Mouse (Mus musculus) CD4-positive, CD25-positive, alpha-beta regulatory T cell, adult 4 months (primary cell): ENCODE data around the gene Ankrd17. TPM values are rescaled to one million over a fixed set of nuclear protein-coding genes. Genes with fewer than 3 reads are reported as not detected.
"Not testable (repeated sequence)": the region's sequence is repeated elsewhere in the genome, so short reads cannot be mapped to it uniquely, and the experiment has no call there.

Experiments
- ATAC-seq: one replicate; pipeline ENCODE4 v1.8.0; 2017
- polyA plus RNA-seq, 2 experiments: library from polyadenylated mRNA; unstranded; fragments of 100-300 nt; shearing (Covaris generic); gene quantifications; one replicate each; pipeline ENCODE4 v1.2.1; 2017

The Ankrd17 gene
- polyA plus RNA-seq, 2 experiments from 2014 or later, result 44.6 to 53.6 TPM

DNA sequence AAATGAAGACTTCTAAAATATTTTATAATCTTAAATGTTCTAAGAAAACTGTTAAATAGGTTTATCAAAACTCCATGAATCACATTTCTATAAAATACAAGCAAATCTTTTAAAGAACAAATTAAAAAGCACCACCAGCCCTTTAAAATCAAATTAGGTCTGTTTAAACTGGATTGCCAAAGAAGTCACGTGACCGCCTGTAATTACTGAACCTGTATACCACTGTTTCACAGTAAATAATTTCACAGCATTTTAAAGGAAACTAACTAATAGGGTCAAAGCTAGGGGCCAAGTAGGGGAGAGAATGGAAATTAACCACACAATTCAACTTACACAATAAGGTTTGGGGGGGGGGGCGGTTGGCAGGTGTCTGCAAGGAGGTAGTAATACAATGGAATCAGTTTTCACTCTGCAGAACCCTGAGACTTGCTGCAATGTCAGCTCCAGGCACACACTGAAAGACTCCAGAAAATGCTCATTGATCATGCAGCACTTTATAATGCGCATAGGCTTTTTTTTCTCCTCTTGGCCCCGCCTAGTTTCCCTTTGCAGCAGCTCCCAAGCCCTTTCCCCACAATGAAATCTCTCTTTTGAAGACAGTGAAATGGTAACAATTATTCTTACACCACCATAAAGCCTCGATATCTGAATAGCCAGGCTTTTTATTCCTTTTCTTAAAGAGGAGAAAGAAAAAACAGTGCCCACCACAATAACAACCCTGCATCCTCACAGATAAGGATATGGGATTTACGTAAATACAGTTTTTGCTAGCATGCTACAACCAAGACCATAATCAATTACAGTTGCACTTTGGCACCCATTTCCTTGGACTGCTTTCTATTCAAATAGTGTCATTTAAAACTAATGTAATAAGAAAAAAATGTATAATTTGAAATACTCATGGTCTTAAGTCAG, 27.9 kb downstream of the Ankrd17 start:
- ATAC-seq, result no peak

GRCm38 (mm10) chr5:90332478-90332877, 33.9 kb downstream of the Ankrd17 start:
- no peak for ATAC-seq

DNA sequence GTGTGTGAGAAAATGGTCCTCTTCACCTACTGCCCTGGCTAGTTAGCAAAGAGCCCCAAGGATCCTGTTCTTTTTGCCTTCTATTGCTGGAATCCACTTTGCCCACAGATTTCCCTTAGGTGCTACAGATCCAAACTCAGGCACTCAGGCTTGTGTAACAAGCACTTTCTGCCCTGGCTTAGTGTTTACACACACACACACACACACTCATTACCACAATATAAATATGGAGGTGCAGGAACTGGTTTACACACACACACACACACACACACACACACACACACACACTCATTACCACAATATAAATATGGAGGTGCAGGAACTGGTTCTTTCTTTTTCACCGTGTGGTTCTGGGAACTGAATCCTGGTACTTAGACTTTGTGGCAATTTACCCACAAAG, 35.3 kb downstream of the Ankrd17 start:
- ATAC-seq, result peak; percentile 34

DNA sequence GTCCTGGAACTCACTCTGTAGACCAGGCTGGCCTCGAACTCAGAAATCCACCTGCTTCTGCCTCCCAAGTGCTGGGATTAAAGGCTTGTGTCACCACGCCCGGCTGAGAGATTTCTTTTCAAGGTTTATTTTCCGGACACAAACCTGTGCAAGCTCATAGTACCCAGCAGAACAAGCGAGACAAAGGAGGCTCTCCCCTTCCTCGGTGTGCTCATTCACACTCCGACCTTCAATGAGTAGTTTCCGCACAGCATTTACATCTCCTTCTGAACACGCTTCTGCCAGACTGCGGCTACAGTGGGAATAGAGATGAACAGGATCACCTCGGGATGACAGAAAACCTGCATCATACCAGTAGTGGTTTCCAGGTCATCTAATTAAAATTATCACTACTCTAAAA, 68.0 kb downstream of the Ankrd17 start:
- ATAC-seq, result no peak

GRCm38 (mm10) chr5:90289887-90290286, 76.5 kb downstream of the Ankrd17 start:
- no peak for ATAC-seq

- peak; percentile 87 for ATAC-seq
Observed at GRCm38 (mm10) chr5:90286559-90286958, 79.8 kb downstream of the Ankrd17 start.

- ATAC-seq, result no peak
Observed at GRCm38 (mm10) chr5:90280061-90280460, 86.3 kb downstream of the Ankrd17 start.

- no peak for ATAC-seq
Observed at GRCm38 (mm10) chr5:90279418-90279817, 87.0 kb downstream of the Ankrd17 start.

GRCm38 (mm10) chr5:90277443-90277842, 88.9 kb downstream of the Ankrd17 start:
- ATAC-seq, result no peak

DNA sequence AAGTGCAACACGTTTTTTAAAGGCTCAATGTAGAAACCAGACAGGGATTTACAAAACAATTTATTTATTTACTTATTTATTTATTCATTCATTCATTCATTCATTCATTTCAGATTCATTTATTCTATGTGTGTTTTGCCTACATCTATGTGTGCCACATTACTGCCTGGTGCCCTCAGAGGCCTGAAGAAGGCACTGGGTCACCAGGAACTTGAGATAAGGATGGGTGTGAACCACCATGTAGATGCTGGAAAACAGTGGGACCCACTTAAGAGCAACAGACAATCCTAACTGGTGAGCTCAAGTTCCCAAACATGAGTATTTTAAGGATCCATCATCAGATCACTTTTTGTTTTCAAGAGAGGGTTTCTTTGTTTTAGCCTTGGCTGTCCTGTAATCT, 91.6 kb downstream of the Ankrd17 start:
- no peak for ATAC-seq

DNA sequence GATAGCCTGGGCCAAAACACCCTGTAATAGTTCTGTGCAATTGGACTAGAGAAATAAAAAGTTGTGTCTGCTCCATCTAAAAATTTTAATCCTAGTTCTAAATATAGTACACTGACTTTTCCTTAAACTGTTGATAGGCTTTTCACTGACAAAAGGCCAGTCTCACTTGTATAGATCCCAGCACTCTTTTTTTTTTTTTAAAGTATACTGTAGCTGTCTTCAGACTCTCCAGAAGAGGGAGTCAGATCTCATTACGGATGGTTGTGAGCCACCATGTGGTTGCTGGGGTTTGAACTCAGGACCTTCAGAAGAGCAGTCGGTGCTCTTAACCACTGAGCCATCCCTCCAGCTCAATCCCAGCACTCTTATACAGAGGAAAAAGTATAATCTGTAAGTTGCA, 104.1 kb downstream of the Ankrd17 start:
- ATAC-seq, result not testable (repeated sequence)

- ATAC-seq, result peak; percentile 85
Observed at GRCm38 (mm10) chr5:90257023-90257422, 109.4 kb downstream of the Ankrd17 start.

GRCm38 (mm10) chr5:90247503-90247902, 118.9 kb downstream of the Ankrd17 start:
- ATAC-seq, result no peak

GRCm38 (mm10) chr5:90246987-90247386, 119.4 kb downstream of the Ankrd17 start:
- ATAC-seq, result no peak

GRCm38 (mm10) chr5:90246567-90246966, 119.8 kb downstream of the Ankrd17 start:
- no peak for ATAC-seq

- ATAC-seq, result no peak
Observed at GRCm38 (mm10) chr5:90245416-90245815, 121.0 kb downstream of the Ankrd17 start.

GRCm38 (mm10) chr5:90235217-90235616, 131.2 kb downstream of the Ankrd17 start:
- no peak for ATAC-seq

DNA sequence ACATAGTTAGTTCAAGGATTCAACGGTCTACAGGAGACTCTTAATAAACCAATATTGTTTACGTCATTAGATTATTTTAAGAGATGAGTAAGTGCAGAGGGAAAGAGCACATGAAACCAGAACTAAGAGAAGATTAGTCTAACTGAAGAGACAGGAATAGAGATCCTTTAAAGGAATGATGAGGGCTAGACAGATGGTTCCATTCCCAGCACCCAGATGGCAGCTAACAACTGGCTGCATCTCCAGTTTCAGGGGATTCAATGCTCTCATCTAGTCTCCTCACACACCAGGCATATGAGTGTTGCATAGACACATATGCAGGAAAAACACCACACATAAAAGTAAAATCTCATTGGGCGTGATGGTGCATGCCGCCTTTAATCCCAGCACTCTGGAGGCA, 133.1 kb downstream of the Ankrd17 start:
- no peak for ATAC-seq

GRCm38 (mm10) chr5:90229760-90230159, 136.6 kb downstream of the Ankrd17 start:
- ATAC-seq, result no peak

- ATAC-seq, result no peak
Observed at GRCm38 (mm10) chr5:90226696-90227095, 139.7 kb downstream of the Ankrd17 start.

- ATAC-seq, result no peak
Observed at GRCm38 (mm10) chr5:90224730-90225129, 141.6 kb downstream of the Ankrd17 start.

DNA sequence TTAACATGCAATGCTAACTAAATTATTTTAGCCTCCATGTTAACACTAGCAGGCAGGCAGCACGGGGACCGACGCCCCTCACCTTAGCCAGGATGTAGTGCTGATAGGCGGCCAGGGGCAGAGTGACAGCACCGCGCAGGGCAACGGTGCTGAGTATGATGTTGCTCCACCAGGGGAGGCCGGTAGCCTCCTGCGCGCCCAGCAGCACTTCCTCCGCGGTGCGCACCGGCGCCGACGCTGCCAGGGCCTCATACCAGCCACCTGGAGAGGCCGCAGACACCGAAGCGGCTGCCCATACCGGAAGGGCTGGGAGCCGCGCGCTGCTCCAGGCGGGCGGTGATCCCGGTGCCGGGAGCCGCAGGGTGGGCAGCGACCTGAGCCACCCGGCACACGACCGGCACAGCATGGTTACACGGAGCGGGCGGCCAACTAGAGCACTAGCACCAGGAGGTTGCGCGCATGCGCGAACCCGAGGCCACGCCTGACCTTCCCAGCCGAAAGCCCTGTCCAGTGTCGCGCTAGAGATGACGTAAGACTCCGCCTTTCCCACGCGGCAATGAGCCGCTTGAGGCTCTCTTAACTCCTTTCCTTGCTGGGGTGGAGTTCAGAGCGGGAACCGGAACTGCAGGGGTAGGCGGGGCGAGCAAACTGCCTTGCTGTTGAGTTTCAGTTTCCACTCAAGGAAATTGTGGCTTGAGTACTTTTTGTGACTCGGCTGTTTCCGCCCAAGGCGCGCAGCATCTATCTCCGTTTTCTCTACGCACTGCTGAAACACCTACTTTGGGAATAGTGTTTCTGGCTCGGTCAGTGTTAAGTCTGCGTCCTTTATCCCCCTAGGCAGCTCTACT, 142.6 kb downstream of the Ankrd17 start, which contains the start of gene Cox18:
TSS of gene Cox18 (minus strand) at position 468 of the 848 bp plus-strand sequence.
- ATAC-seq, result peak; percentile 91

DNA sequence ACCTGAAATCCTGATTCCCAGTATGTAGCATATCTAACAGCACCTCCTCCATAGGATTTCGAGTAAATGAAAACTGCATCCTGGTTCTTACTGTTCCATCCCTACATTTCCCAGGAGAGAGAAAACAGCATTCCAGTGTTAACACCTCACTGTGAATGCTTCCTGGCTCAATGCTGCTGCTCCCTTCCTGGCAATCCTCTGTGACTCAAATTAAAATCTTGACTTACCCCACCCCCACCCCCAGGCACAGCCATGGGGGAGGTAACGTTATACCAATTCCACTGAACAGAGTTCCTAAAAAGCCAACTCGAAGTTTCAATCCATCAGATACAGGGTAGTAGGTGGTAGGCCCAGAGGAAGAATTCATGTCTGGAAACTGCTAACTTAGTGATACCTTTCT, 143.4 kb downstream of the Ankrd17 start:
- no peak for ATAC-seq
